ENCODE assay signal across 26 mouse cellular contexts in the genomic region with DNA sequence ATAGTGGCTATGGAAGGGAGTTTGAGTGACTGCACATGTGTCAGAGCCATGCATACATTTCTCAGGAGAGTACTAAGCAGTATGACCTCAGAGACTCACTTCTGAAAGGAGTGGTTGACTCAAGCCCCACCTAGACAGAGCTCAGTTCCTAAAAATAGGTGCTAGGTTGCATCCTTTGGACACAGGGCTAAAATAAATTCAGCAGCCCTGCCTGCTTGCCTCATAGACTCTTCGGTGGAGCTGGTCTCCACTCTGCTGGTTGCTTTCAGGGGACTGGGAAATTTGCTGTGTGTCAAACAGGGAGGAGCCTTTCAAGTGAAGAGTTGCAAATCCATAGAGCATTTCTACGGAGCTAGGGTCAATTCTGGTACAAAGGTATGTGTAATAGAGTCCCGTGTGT. TPM values are rescaled to one million over a fixed set of nuclear protein-coding genes. Genes with fewer than 3 reads are reported as not detected.
A peak's percentile ranks its signal among the peaks of the same experiment; 100 is the strongest.
DNase-seq lines count a peak whose midpoint lies in the region; ATAC-seq and TF ChIP-seq lines count a peak whose summit lies in the region.
"Had no signal": no experiment of that assay in that cellular context is flagged by ENCODE, and none has a peak within 500 bp of the region (broad histone marks: within the 10 kb centered on the region; RNA-seq: fewer than 3 reads in every experiment).

Gene Xirp2 (plus strand): TSS at position 223 of the 400 bp plus-strand sequence.

- H3K9me3 ChIP-seq in heart, postnatal 0 days (replicated peaks; ENCODE audit: control insufficient read depth, low read length) = no peaks in the 10 kb centered on the region
- no peaks in the 10 kb centered on the region for H3K9me3 ChIP-seq in hindbrain, embryonic 14.5 days (ENCODE audit: control insufficient read depth, low read length)
- H3K9me3 ChIP-seq: hindbrain, embryonic 10.5 days; liver, embryonic 13.5 days had no signal

- TF ChIP-seq EP300 in heart, postnatal 0 days (IDR thresholded peaks at IDR 0.05; ENCODE audit: low read depth) = no peak

- H3K4me1 ChIP-seq in heart, postnatal 0 days (ENCODE audit: control insufficient read depth, insufficient read depth) = no peaks in the 10 kb centered on the region; the same call in 1 of the 2 replicates
- no peaks in the 10 kb centered on the region for H3K4me1 ChIP-seq in hindbrain, embryonic 14.5 days (replicated peaks; ENCODE audit: control insufficient read depth, insufficient read depth, low read length)
- no peaks in the 10 kb centered on the region for H3K4me1 ChIP-seq in lung, adult 2 months (ENCODE audit: control insufficient read depth, insufficient read depth, low read length)
- H3K4me1 ChIP-seq: hindbrain, embryonic 10.5 days; liver, embryonic 13.5 days had no signal

- H3K27ac ChIP-seq in heart, postnatal 0 days (ENCODE audit: low read depth) = peak within 1 kb of the TSS; percentile 38; the same call in 1 of the 2 replicates
- no peak within 1 kb of the TSS for H3K27ac ChIP-seq in hindbrain, embryonic 14.5 days
- H3K27ac ChIP-seq: hindbrain, embryonic 10.5 days; left cerebral cortex, adult 2 months; liver, embryonic 13.5 days had no signal

- H3K9ac ChIP-seq in heart, postnatal 0 days (replicated peaks; ENCODE audit: low read depth, low read length) = no peak within 1 kb of the TSS
- H3K9ac ChIP-seq in hindbrain, embryonic 14.5 days = no peak within 1 kb of the TSS
- H3K9ac ChIP-seq: forebrain, postnatal 0 days; liver, embryonic 13.5 days; lung, embryonic 14.5 days had no signal

- peak within 1 kb of the TSS; percentile 45 for H3K4me2 ChIP-seq in heart, postnatal 0 days (ENCODE audit: low read depth, low read length)
- H3K4me2 ChIP-seq in myocyte (ENCODE audit: low read depth) = peak within 1 kb of the TSS; percentile 64
- H3K4me2 ChIP-seq in hindbrain, embryonic 14.5 days (replicated peaks) = no peak within 1 kb of the TSS
- H3K4me2 ChIP-seq: liver, embryonic 13.5 days; lung, embryonic 14.5 days had no signal

- TF ChIP-seq POLR2A in myocyte (IDR thresholded peaks at IDR 0.05; ENCODE audit: insufficient read length, low read depth) = no peak
- TF ChIP-seq POLR2A in lung, adult 2 months (IDR thresholded peaks at IDR 0.05; ENCODE audit: borderline replicate concordance, extremely low read depth, low read depth, low read length) = no peak

- peak; percentile 77 for ATAC-seq in heart, postnatal 0 days (ENCODE audit: insufficient read depth, low read depth)
- ATAC-seq in hindbrain, embryonic 14.5 days (ENCODE audit: low FRiP score) = no peak
- ATAC-seq: activated CD4-positive, CD25-positive, alpha-beta regulatory T cell, adult 4 months; forebrain, postnatal 0 days; intestine, postnatal 0 days; midbrain, embryonic 16.5 days had no signal

- peak; percentile 11 for DNase-seq in gastrocnemius, postnatal 10 days
- DNase-seq in gastrocnemius, postnatal 4 days (ENCODE audit: low spot score in 2 of 2) = no peak
- DNase-seq in heart, postnatal 0 days (ENCODE audit: low spot score) = peak; percentile 50
- no peak for DNase-seq in hindbrain, embryonic 14.5 days (ENCODE audit: low spot score)
- no peak for DNase-seq in lung, adult 2 months
- DNase-seq in lung, postnatal 10 days = no peak
- DNase-seq: adrenal gland, adult 8-10 months; cerebellum, adult 11-12 months; cerebellum, postnatal 10 days; forebrain, postnatal 0 days; liver, embryonic 13.5 days; lung, embryonic 14.5 days; lung, postnatal 4 days; right cerebral cortex, adult 18-20 months had no signal

- TF ChIP-seq CTCF in heart, postnatal 0 days (IDR thresholded peaks at IDR 0.05; ENCODE audit: low read depth) = no peak
- TF ChIP-seq CTCF in lung, adult 2 months (IDR thresholded peaks at IDR 0.05; ENCODE audit: insufficient read depth, low read length) = no peak

- H3ac ChIP-seq in myocyte (ENCODE audit: control insufficient read depth, insufficient read length) = no peak within 1 kb of the TSS

- H3K4me3 ChIP-seq in heart, postnatal 0 days (ENCODE audit: low read depth, low read length) = peak within 1 kb of the TSS; percentile 23; the same call in 1 of the 2 replicates
- no peak within 1 kb of the TSS for H3K4me3 ChIP-seq in myocyte
- H3K4me3 ChIP-seq in hindbrain, embryonic 14.5 days (replicated peaks; ENCODE audit: low read length) = no peak within 1 kb of the TSS
- H3K4me3 ChIP-seq in lung, adult 2 months (replicated peaks; ENCODE audit: extremely low read depth, low read depth, low read length) = no peak within 1 kb of the TSS
- H3K4me3 ChIP-seq: hindbrain, embryonic 10.5 days; liver, embryonic 13.5 days had no signal

- WGBS in heart, postnatal 0 days = 54% methylated on average over 3 of the region's 3 CpGs
- WGBS in hindbrain, embryonic 14.5 days = 78% methylated on average over 3 of the region's 3 CpGs
- WGBS in lung, adult 2 months = 63% methylated on average over 3 of the region's 3 CpGs

- H3K27me3 ChIP-seq in heart, postnatal 0 days (ENCODE audit: control insufficient read depth, insufficient read depth, low read length) = no peaks in the 10 kb centered on the region
- H3K27me3 ChIP-seq in myocyte (ENCODE audit: control insufficient read depth, insufficient read depth, insufficient read length) = no peaks in the 10 kb centered on the region
- H3K27me3 ChIP-seq in hindbrain, embryonic 14.5 days (ENCODE audit: control insufficient read depth, insufficient read depth, low read length) = no peaks in the 10 kb centered on the region
- H3K27me3 ChIP-seq: liver, embryonic 13.5 days had no signal

- H3K36me3 ChIP-seq in heart, postnatal 0 days (replicated peaks; ENCODE audit: control insufficient read depth, insufficient read depth, low read length) = no peaks in the 10 kb centered on the region
- no peaks in the 10 kb centered on the region for H3K36me3 ChIP-seq in myocyte (ENCODE audit: control insufficient read depth, insufficient read depth)
- no peaks in the 10 kb centered on the region for H3K36me3 ChIP-seq in hindbrain, embryonic 14.5 days (replicated peaks; ENCODE audit: control insufficient read depth, insufficient read depth)
- H3K36me3 ChIP-seq: hindbrain, embryonic 10.5 days; liver, embryonic 13.5 days had no signal

- H3K79me2 ChIP-seq in myocyte (ENCODE audit: control insufficient read depth, insufficient read depth) = no peaks in the 10 kb centered on the region

TF ChIP-seq in myocyte, 11 proteins besides CTCF, POLR2A, EP300 and RAD21:
- TF ChIP-seq TCF3 (IDR thresholded peaks at IDR 0.05; ENCODE audit: insufficient read length, low read depth) (no peak), MYOD1 (IDR thresholded peaks at IDR 0.05; ENCODE audit: control insufficient read depth in 1 of 3, insufficient read length in 2 of 3, low read depth in 2 of 3) (no peak), REST (IDR thresholded peaks at IDR 0.05; ENCODE audit: insufficient read depth, insufficient read length) (no peak), USF1 (IDR thresholded peaks at IDR 0.05; ENCODE audit: low read depth) (no peak), TCF12 (IDR thresholded peaks at IDR 0.05; ENCODE audit: insufficient read depth, poor library complexity, severe bottlenecking) (no peak), MYOG (IDR thresholded peaks at IDR 0.05; ENCODE audit: control insufficient read depth in 1 of 3, insufficient read depth in 1 of 3, insufficient read length in 2 of 3, low read depth in 2 of 3) (no peak), MAX (IDR thresholded peaks at IDR 0.05; ENCODE audit: low read depth) (no peak), CEBPB (IDR thresholded peaks at IDR 0.05; ENCODE audit: insufficient read depth, poor library complexity, severe bottlenecking) (no peak), POLR2AphosphoS2 (IDR thresholded peaks at IDR 0.05; ENCODE audit: insufficient read length, low read depth) (no peak), SRF (IDR thresholded peaks at IDR 0.05; ENCODE audit: control insufficient read depth, insufficient read length, low read depth) (no peak), E2F4 (IDR thresholded peaks at IDR 0.05; ENCODE audit: insufficient read depth) (no peak)

RNA-seq across cellular contexts. Expression of gene Xirp2, which starts in this region (rescaled TPM):
- 100 to 1,000 TPM; 286 to 322 TPM for total RNA-seq in gastrocnemius, postnatal 10 days (2021)
- 100 to 1,000 TPM in 1 of 2 experiments, 10 to 100 TPM in 1; 98.1 to 112 TPM for total RNA-seq in gastrocnemius, postnatal 4 days (2021)
- 3.0 and 3.5 TPM in 2 replicates for total RNA-seq in heart, postnatal 0 days (2014; rRNA removed; ENCODE audit: low replicate concordance)
- 0.86 and 1.2 TPM in 2 replicates for polyA plus RNA-seq in heart, postnatal 0 days (2015; fragmentation: Nextera tagmentation; extraction: Ambion mirVana)
- polyA plus RNA-seq in myocyte (2012; fragmentation: generic; extraction: Trizol) = 0.46 TPM
- polyA plus RNA-seq in hindbrain, embryonic 14.5 days (2014; fragmentation: Nextera tagmentation; extraction: Ambion mirVana) = not detected in 2 replicates
- 0.06 and 1.6 TPM in 2 replicates for polyA plus RNA-seq in lung, adult 2 months (2012; rRNA removed)
- total RNA-seq: adrenal gland, adult 8-10 months; forebrain, postnatal 0 days; MEL had no signal
- polyA plus RNA-seq: activated CD4-positive, CD25-positive, alpha-beta regulatory T cell, adult 4 months; C2C12; embryonic facial prominence, embryonic 11.5 days; forebrain, embryonic 11.5 days; forebrain, postnatal 0 days; hindbrain, embryonic 10.5 days; intestine, postnatal 0 days; kidney, embryonic 16.5 days; liver, embryonic 13.5 days; lung, embryonic 14.5 days; midbrain, embryonic 16.5 days; small intestine, adult 2 months had no signal

Comparison
In these comparisons a context has a peak if more than half of its experiments do, and no peak if none do; other contexts are left out.
1. RNA of gene Xirp2 (total RNA-seq): 286 to 322 TPM in gastrocnemius, postnatal 10 days and 98.1 to 112 TPM in gastrocnemius, postnatal 4 days; 3.0 to 3.5 TPM in heart, postnatal 0 days; every median in the first group is over 10 times any median in the second.
2. DNase-seq: peak in gastrocnemius, postnatal 10 days (single experiment) and heart, postnatal 0 days (single experiment); none in gastrocnemius, postnatal 4 days (0 of 2), hindbrain, embryonic 14.5 days (single experiment), lung, adult 2 months (single experiment) and lung, postnatal 10 days (single experiment).